Mouse (Mus musculus) erythroblast, embryonic 14.5 days (primary cell): ENCODE measurements around the gene Serping1. TPM values are rescaled to one million over a fixed set of nuclear protein-coding genes. Genes with fewer than 3 reads are reported as not detected.

ENCODE experiments used
- H3K27me3 ChIP-seq: 2 replicates; pipeline ENCODE4 v1.6.1; 2012; ENCODE audit warnings: inconsistent platforms; ENCODE audit not compliant: control insufficient read depth
- H3K36me3 ChIP-seq: 2 replicates; pipeline ENCODE4 v1.6.1; 2012; ENCODE audit warnings: mild to moderate bottlenecking, inconsistent platforms; ENCODE audit not compliant: control insufficient read depth
- H3K4me1 ChIP-seq: 2 replicates; pipeline ENCODE4 v1.6.1; 2012; ENCODE audit warnings: inconsistent platforms; ENCODE audit not compliant: control insufficient read depth
- H3K4me3 ChIP-seq: replicated peaks from 2 replicates; pipeline ENCODE3; 2012; ENCODE audit warnings: moderate library complexity, mild to moderate bottlenecking, inconsistent platforms
- H3K9me3 ChIP-seq: 2 replicates; pipeline ENCODE4 v1.6.1; 2012; ENCODE audit warnings: low read length, inconsistent platforms, mixed read lengths; ENCODE audit not compliant: control insufficient read depth
- GATA1 ChIP-seq: IDR thresholded peaks from 2 replicates; pipeline ENCODE4 v1.6.1; 2012; ENCODE audit warnings: low read length, inconsistent platforms, mixed read lengths
- TAL1 ChIP-seq: IDR thresholded peaks from 3 replicates; pipeline ENCODE4 v1.6.1; 2012; ENCODE audit warnings: low read length, inconsistent platforms, mixed read lengths
- polyA plus RNA-seq: library from polyadenylated mRNA; stranded (reverse); fragments of >175 nt; gene quantifications from 2 replicates; pipeline ENCODE4 v1.2.3, GENCODE M21; 2012

Serping1 gene
- not detected in 2 replicates for polyA plus RNA-seq

- no peaks in the 10 kb centered on the region for H3K9me3 ChIP-seq
- peaks cover 89% of the 10 kb centered on the region for H3K27me3 ChIP-seq
- no peak for TF ChIP-seq GATA1
- no peak for TF ChIP-seq TAL1
- H3K36me3 ChIP-seq: no peaks in the 10 kb centered on the region
- peak within 1 kb of the TSS; percentile 27 for H3K4me3 ChIP-seq
- H3K4me1 ChIP-seq: peaks cover 3% of the 10 kb centered on the region
Measured at GRCm38 (mm10) chr2:84775241-84775640, at the start of gene Serping1. Serping1 (minus strand) TSS chr2:84775444.

- Histone ChIP-seq H3K36me3 (peaks cover 3% of the 10 kb centered on the region), H3K9me3 (peaks cover under 1% of the 10 kb centered on the region), H3K4me1 (peaks cover 62% of the 10 kb centered on the region), H3K27me3 (peaks cover 72% of the 10 kb centered on the region), H3K4me3 (no peak overlapping the region)
- no peak for TF ChIP-seq GATA1
- no peak for TF ChIP-seq TAL1
Measured at GRCm38 (mm10) chr2:84823237-84823636, 48.0 kb upstream of the Serping1 start.

- no peak for TF ChIP-seq TAL1
- no peak for TF ChIP-seq GATA1
- peaks cover 62% of the 10 kb centered on the region for H3K4me1 ChIP-seq
- H3K4me3 ChIP-seq: no peak within 1 kb of the TSS
- peaks cover 78% of the 10 kb centered on the region for H3K27me3 ChIP-seq
- peaks cover 7% of the 10 kb centered on the region for H3K9me3 ChIP-seq
- no peaks in the 10 kb centered on the region; the same call in 1 of the 2 replicates for H3K36me3 ChIP-seq
Measured at GRCm38 (mm10) chr2:84822552-84822951, 47.3 kb upstream of the Serping1 start, which contains the start of gene Smtnl1. Smtnl1 (minus strand) TSS chr2:84822652.

GRCm38 (mm10) chr2:84819861-84820260 lies 44.6 kb upstream of the Serping1 start:
- Histone ChIP-seq H3K27me3 (peaks cover 98% of the 10 kb centered on the region), H3K4me3 (no peak overlapping the region), H3K9me3 (peaks cover 7% of the 10 kb centered on the region), H3K4me1 (peaks cover 61% of the 10 kb centered on the region), H3K36me3 (peaks cover 13% of the 10 kb centered on the region)
- TF ChIP-seq TAL1: no peak
- no peak for TF ChIP-seq GATA1

GRCm38 (mm10) chr2:84812676-84813075 lies 37.4 kb upstream of the Serping1 start:
- Histone ChIP-seq H3K4me1 (peaks cover 92% of the 10 kb centered on the region), H3K9me3 (peaks cover 21% of the 10 kb centered on the region), H3K4me3 (peak overlapping the region; percentile 55), H3K36me3 (peaks cover 79% of the 10 kb centered on the region), H3K27me3 (peaks cover 29% of the 10 kb centered on the region)
- no peak for TF ChIP-seq GATA1
- no peak for TF ChIP-seq TAL1

GRCm38 (mm10) chr2:84811880-84812279 lies 36.6 kb upstream of the Serping1 start:
- Histone ChIP-seq H3K4me1 (peaks cover 92% of the 10 kb centered on the region), H3K27me3 (peaks cover 21% of the 10 kb centered on the region), H3K9me3 (peaks cover 21% of the 10 kb centered on the region), H3K36me3 (peaks cover 87% of the 10 kb centered on the region), H3K4me3 (peak overlapping the region; percentile 55)
- TF ChIP-seq GATA1 (peak; percentile 99), TAL1 (peak; percentile 99)

- H3K9me3 ChIP-seq: peaks cover 21% of the 10 kb centered on the region
Measured at GRCm38 (mm10) chr2:84810886-84811577, 35.8 kb upstream of the Serping1 start.

GRCm38 (mm10) chr2:84810526-84810885 lies 35.3 kb upstream of the Serping1 start:
- Histone ChIP-seq H3K4me3 (peak overlapping the region; percentile 23), H3K4me1 (peaks cover 94% of the 10 kb centered on the region), H3K27me3 (peaks cover 7% of the 10 kb centered on the region), H3K9me3 (peaks cover 21% of the 10 kb centered on the region), H3K36me3 (peaks cover 93% of the 10 kb centered on the region)
- no peak for TF ChIP-seq GATA1
- TF ChIP-seq TAL1: no peak

More at GRCm38 (mm10) chr2:84810886-84811577, 35.8 kb upstream of the Serping1 start:
- TF ChIP-seq TAL1 (no peak), GATA1 (no peak)
- H3K4me1 ChIP-seq: peaks cover 94% of the 10 kb centered on the region
- peaks cover 93% of the 10 kb centered on the region for H3K36me3 ChIP-seq
- H3K4me3 ChIP-seq: peak overlapping the region; percentile 55
- H3K27me3 ChIP-seq: peaks cover 13% of the 10 kb centered on the region

GRCm38 (mm10) chr2:84809330-84809729 lies 34.1 kb upstream of the Serping1 start:
- Histone ChIP-seq H3K4me1 (peaks cover 95% of the 10 kb centered on the region), H3K4me3 (no peak overlapping the region), H3K36me3 (peaks cover 95% of the 10 kb centered on the region), H3K27me3 (peaks cover 3% of the 10 kb centered on the region; the same call in 1 of the 2 replicates), H3K9me3 (peaks cover 25% of the 10 kb centered on the region)
- no peak for TF ChIP-seq GATA1
- TF ChIP-seq TAL1: no peak
